Mouse (Mus musculus) urinary bladder, adult 2 months (tissue): ENCODE data around the gene Nrp2. TPM values are rescaled to one million over a fixed set of nuclear protein-coding genes. Genes with fewer than 3 reads are reported as not detected.

Experiments used
- DNase-seq: peaks from one replicate; pipeline ENCODE4 v3.0.0; 2022; ENCODE audit warnings: low spot score
- polyA plus RNA-seq: library from polyadenylated mRNA; depleted of rRNA; stranded (reverse); fragments of >200 nt; gene quantifications from 2 replicates; pipeline ENCODE4 v1.2.3, GENCODE M21; 2012

Nrp2 gene
- polyA plus RNA-seq, 1 experiment, result 114 TPM

DNA sequence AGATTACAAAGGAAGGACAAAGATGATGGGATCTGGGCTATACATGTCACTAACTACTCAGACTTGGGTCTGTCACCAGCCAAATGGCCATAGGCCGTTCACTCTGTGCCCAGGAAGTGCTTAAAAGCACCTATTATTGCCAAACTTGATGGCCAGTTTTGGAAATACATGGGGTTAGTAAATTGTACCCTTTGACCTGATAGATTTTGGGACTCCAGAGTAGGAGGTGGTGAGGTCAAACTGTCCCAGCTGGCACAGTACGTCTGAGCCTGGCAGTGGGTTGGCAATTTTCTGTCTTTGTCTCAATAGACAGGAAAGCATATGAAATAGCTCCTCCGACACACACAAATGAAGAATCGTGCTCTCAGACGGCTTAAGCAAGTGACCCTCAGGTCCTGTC is 20.8 kb downstream of the Nrp2 start:
- no peak for DNase-seq

GRCm38 (mm10) chr1:62724461-62725021 is 21.5 kb downstream of the Nrp2 start:
- DNase-seq, result no peak

DNA sequence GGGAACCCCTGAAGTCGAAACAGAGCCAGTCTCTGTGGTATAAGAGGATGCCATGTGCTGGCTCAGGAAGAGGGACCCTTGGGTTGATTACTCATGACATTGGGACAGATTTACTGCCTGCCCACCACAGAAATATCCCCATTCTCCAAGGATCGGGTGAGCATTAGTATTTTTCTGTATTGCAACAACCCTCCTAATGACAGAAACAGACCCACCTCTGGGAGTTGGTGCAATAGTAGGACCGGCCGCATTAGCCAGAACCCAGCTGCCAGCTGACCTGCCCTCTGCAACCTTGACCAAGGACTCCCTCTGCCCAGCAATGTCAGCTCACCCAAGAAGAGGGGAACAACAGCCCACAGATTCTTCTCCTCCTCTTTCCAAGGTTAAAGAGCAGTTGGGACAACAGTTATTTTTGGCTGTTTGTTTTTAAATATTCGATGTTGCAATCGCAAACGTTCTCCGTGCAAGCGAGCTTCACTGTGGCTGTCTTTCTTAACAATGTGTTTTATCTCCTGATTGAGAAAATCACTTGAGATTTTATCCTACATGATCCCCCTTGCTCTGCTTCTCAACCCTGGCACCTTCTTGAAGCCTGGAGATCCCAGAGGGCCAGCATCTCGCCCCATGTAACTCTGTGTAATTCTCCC is 22.1 kb downstream of the Nrp2 start:
- DNase-seq, result no peak

DNA sequence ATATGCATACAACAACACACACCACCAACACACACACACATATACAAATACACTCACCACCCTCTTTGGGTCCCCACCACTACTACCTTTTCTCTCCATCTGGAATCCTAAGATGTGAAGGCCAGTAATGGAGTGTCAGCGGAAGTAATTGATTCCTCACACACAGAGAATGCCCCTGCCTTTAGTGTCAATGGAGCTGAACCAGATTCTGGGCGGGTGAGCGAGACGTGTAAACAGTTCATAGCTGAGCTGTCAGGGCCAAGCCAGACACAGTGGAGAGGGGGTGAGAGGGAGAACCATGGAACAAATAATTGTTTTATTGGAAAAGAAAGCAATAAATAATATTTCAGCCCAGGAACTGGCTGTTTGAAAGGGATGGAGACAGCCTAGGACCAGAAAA is 24.1 kb downstream of the Nrp2 start:
- DNase-seq, result no peak

GRCm38 (mm10) chr1:62728421-62728820 is 25.3 kb downstream of the Nrp2 start:
- DNase-seq, result no peak

DNA sequence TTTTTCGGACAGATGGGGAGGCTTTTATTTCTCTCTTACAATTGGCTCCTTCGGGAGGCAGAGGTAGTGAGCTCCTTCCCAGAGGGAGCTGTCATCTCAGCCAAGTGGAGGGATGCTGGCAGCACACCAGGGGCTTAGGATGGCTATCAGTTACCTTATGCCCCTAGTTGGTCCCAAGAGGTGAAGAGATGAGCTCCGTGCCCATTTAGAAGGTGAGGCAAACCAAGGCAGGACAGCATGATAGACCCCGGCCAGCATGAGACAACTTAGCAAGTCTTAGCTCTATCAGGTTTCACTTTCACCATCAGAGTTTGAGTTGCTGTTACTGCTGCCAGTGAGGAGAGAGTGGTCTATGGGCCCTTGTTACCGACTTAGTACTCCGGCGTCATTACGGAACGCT is 25.8 kb downstream of the Nrp2 start:
- no peak for DNase-seq

DNA sequence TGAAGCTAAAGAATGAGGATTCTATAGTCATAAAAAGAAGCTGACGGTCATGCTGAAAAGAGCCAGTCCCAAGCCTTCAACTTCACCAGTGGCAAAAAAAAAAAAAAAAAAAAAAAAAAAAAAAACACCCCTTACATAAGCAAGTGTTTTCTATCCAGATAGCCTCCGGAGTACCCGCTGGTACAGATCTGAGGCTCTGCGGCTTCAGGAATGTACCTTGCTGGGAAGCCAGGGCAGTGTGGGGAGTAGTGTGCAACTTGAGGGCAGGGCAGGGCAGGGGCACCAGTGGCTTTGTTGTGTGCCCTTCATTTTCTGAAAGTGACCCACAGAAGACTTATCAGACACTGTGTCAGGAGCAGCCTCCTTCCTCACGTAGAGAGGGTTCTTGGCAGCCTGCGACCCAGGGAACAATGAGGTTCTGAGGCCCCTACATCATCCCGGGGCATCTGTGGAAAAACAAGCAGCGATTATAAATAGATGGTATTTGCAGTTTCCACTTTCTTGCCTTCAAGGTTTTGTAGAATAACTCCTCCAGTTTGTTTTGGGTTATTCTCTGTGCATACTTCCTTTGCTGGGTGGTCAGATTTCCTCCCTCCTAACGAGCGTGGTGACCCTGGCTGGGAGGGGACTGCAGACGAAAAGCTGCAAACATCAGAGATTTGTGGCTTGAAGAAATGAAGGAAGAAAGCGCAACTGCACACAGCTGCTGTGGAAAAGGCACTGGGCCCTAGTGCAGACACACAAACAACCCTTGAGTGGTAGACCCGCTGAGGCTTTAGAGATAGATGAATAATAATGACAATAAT is 26.5 kb downstream of the Nrp2 start:
- DNase-seq, result no peak

DNA sequence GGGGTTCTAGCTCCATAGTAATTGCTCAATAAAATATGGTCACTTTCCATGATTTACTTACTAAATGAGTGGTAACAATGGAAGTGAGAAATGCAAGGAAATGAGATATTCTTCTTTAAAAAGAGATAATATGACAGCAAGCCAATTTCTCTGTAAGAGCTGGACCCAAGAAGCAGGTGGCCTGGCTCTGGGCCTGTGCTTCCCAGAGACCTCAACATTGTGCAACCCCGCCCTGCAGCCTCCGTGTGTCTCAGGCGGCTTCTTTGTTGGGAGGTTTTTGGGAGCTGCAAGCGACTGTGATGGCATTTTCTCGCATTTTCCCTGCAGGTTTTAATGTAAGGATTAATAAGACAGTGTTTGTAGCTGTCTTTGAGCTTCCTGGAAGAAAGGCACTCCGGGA is 29.0 kb downstream of the Nrp2 start:
- no peak for DNase-seq

- no peak for DNase-seq
Observed at GRCm38 (mm10) chr1:62734420-62734931, 31.4 kb downstream of the Nrp2 start.

DNA sequence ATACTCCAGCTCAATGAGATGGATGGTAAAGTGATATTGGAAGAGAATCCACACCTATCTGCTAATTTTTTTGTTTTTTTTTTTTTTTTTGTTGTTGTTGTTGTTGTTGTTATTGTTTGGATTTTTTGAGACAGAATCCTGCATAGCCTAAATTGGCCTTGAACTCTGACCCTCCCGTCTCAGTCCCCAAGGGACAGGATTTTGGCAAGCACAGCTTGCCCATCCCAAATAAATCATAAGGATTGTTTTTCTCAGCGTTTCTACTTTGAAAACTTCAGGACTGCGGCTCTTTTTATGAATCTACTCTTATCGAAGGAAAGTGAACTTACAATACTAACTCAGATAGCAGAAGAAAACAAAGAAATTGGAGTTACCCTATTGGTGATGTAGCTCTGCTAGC is 31.9 kb downstream of the Nrp2 start:
- DNase-seq, result no peak

DNA sequence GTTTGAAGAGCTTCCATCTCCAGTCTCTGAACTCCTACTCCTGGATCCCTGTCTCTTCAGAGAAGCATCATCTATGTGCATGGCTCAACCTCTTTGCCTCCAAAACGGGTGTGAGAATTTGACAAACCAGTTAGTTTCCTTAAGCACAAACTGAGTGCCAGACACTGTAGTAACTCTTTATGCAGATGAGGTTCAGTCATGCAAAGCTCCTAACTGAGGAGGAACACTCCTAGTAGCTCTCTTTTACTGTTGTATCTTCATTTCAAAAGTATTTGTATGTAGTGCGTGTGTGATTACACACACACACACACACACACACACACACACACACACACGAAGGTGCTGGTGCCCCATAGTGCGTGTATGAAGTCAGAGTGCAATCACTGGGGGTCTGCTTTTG is 32.8 kb downstream of the Nrp2 start:
- DNase-seq, result no peak

DNA sequence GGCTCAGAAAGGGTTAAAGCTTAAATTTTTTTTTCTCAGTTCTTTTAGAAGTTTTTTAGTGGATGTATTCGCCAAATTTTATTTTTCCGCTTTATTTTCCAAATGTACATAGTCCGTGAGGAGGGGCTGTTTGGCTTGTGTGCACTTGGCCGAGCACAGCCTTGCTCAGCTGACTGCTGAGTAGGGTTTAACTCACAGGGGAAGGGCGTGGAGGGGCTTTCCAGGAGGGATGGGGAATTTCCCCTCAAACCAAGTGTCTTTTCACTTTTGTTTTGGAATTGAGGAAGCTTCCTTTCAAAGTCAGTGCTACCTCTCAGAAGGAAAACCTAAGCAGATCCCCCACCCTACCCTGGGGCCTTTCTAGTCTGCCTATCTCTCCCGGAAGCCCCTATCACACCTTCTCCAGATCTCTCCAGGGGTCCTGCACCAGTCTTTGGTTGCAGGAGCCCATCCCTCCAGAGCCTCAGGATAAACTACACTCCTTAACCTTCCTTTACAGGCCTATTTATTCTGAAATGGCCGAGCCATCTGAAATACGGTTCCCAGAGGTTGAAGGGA is 33.4 kb downstream of the Nrp2 start:
- DNase-seq, result no peak

DNA sequence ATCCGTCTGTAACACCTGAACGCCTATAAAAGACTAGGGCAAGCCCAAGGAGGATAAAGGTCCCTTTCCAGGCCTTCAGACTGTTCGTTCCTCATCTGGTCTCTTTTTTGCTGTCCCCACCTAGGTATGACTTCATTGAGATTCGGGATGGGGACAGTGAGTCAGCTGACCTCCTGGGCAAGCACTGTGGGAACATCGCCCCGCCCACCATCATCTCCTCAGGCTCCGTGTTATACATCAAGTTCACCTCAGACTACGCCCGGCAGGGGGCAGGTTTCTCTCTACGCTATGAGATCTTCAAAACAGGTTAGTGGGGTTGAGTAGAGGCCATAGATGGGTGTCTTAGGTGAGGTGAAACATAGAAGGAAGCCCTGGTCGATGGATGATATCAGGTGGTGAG is 35.1 kb downstream of the Nrp2 start:
- no peak for DNase-seq

- DNase-seq, result no peak
Observed at GRCm38 (mm10) chr1:62742092-62742491, 39.0 kb downstream of the Nrp2 start.

- no peak for DNase-seq
Observed at GRCm38 (mm10) chr1:62743064-62743694, 40.1 kb downstream of the Nrp2 start.

DNA sequence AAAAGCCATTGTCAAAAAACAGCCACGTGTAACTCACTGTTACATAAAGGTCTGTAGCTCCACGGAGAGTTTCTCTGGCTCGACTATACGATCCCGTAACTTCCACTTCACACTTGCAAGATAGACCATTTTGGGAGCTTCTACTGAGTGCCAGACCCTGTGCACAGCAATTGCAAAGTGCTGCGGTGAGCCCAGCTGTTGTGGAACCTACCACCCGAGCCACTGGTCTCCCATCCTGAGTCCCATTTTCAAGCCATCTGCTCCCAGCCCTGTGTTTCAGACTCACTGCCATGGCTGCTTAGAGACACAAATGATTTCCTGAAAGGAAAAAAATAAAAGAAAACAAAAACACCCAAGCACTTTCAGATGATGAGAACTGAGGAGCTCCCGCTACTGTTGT is 42.8 kb downstream of the Nrp2 start:
- no peak for DNase-seq

GRCm38 (mm10) chr1:62747421-62748111 is 44.5 kb downstream of the Nrp2 start:
- no peak for DNase-seq

DNA sequence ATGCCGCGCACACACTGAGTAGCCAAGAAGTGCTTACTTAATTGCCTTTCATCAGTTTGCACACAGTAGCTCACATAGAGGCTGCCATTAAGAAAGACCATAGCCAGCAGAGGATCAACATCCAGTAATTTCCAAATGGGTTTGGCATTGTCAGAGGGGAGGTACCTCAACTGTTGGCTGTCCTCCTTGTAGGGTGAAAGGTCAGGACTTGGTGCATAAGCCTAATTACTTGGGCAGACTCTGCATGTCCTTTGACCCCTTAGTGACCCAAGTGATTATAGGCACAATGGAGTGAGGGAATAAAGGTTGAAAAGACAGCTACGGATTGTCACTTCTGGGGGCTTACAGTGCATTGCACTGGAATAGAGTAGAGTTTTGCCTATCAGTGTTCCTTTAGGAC is 45.3 kb downstream of the Nrp2 start:
- no peak for DNase-seq

GRCm38 (mm10) chr1:62749716-62750115 is 46.6 kb downstream of the Nrp2 start:
- no peak for DNase-seq

GRCm38 (mm10) chr1:62750408-62751008 is 47.4 kb downstream of the Nrp2 start:
- no peak for DNase-seq
